Mouse (Mus musculus) midbrain, postnatal 0 days (tissue): ENCODE data around the gene Vmn2r20. TPM values are rescaled to one million over a fixed set of nuclear protein-coding genes. Genes with fewer than 3 reads are reported as not detected.

Source experiments
- ATAC-seq: fragments of 200-750 bp; cut with Nextera tagmentation; 2 replicates; pipeline ENCODE4 v1.8.0; 2017; ENCODE audit warnings: moderate number of reproducible peaks, mild to moderate bottlenecking, moderate TSS enrichment, moderate library complexity; ENCODE audit not compliant: low FRiP score
- DNase-seq: peaks from one replicate; pipeline ENCODE4 v3.0.0-alpha.2; 2015; ENCODE audit warnings: low spot score
- H3K27ac ChIP-seq: fragments of 300-500 bp; sonication (generic); 2 replicates; pipeline ENCODE4 v1.5.1; 2014; ENCODE audit warnings: low read depth, mild to moderate bottlenecking, low read length, mixed read lengths
- H3K27me3 ChIP-seq: fragments of 300-500 bp; sonication (generic); 2 replicates; pipeline ENCODE4 v1.6.1; 2014; ENCODE audit warnings: low read length, control low read depth, mixed read lengths; ENCODE audit not compliant: insufficient read depth
- H3K36me3 ChIP-seq: fragments of 300-500 bp; sonication (generic); 2 replicates; pipeline ENCODE4 v1.6.1; 2014; ENCODE audit warnings: low read length, control low read depth, mixed read lengths; ENCODE audit not compliant: insufficient read depth
- H3K4me1 ChIP-seq: fragments of 300-500 bp; sonication (generic); 2 replicates; pipeline ENCODE4 v1.6.1; 2014; ENCODE audit warnings: mild to moderate bottlenecking, control low read depth, antibody characterized with exemption, low read length, mixed read lengths; ENCODE audit not compliant: insufficient read depth
- H3K4me2 ChIP-seq: fragments of 300-500 bp; sonication (generic); 2 replicates; pipeline ENCODE4 v1.6.1; 2014; ENCODE audit warnings: low read depth, mild to moderate bottlenecking, low read length, mixed read lengths; ENCODE audit not compliant: poor library complexity, severe bottlenecking
- H3K4me3 ChIP-seq: fragments of 300-500 bp; sonication (generic); 2 replicates; pipeline ENCODE4 v1.5.1; 2014; ENCODE audit warnings: low read depth, mild to moderate bottlenecking, low read length, moderate library complexity
- H3K9ac ChIP-seq: fragments of 300-500 bp; sonication (generic); replicated peaks from 2 replicates; pipeline ENCODE4 v1.6.1; 2014; ENCODE audit warnings: mild to moderate bottlenecking, low read length, moderate library complexity, mixed read lengths; ENCODE audit not compliant: poor library complexity, severe bottlenecking
- H3K9me3 ChIP-seq: fragments of 300-500 bp; sonication (generic); 2 replicates; pipeline ENCODE4 v1.6.1; 2016; ENCODE audit warnings: low read length, control low read depth
- CTCF ChIP-seq: IDR thresholded peaks from 2 replicates; pipeline ENCODE4 v1.5.1; 2016; ENCODE audit warnings: antibody characterized with exemption, mild to moderate bottlenecking
- WGBS: fragments of 180-500 bp; shearing (Covaris S2); extraction: QIAGEN DNeasy Blood & Tissue Kit; methylation state at CpG from one replicate; pipeline ENCODE4 v1.1.7; 2014; 5-methylcytosine and 5-hydroxymethylcytosine counted together
- polyA plus RNA-seq: library from polyadenylated mRNA; unstranded; fragments of >200 nt; fragmentation: Nextera tagmentation; extraction: Ambion mirVana; gene quantifications from 2 replicates; pipeline ENCODE4 v1.2.1, GENCODE M21; 2015
- total RNA-seq: library from RNA; depleted of rRNA; stranded (reverse); fragments of >200 nt; gene quantifications from 2 replicates; pipeline ENCODE4 v1.2.3, GENCODE M21; 2014; rRNA removed

Vmn2r20 gene
- total and polyA plus RNA-seq, 2 experiments from 2014 or later, result not detected

GRCm38 (mm10) chr6:123332503-123332902 is 85.4 kb downstream of the Vmn2r20 start:
- ATAC-seq (no peak), DNase-seq (no peak)
- H3K4me3 ChIP-seq, result no peak overlapping the region
- H3K9me3 ChIP-seq, result no peaks in the 10 kb centered on the region
- 26% methylated on average over 2 of the region's 2 CpGs for WGBS
- H3K4me1 ChIP-seq, result no peaks in the 10 kb centered on the region
- H3K27ac ChIP-seq, result no peak overlapping the region
- no peaks in the 10 kb centered on the region for H3K36me3 ChIP-seq
- H3K4me2 ChIP-seq, result no peak overlapping the region
- no peak for TF ChIP-seq CTCF
- H3K9ac ChIP-seq, result no peak overlapping the region
- no peaks in the 10 kb centered on the region for H3K27me3 ChIP-seq

Other genes starting within 250 kb of the Vmn2r20 start
- not detected in 2 replicates for gene Clec4b2, start 245.2 kb downstream of the Vmn2r20 start, total RNA-seq
- gene Clec4b2, start 245.2 kb downstream of the Vmn2r20 start, polyA plus RNA-seq, result not detected in 2 replicates
- 0.24 and 1.1 TPM in 2 replicates for gene Clec4n, start 188.3 kb downstream of the Vmn2r20 start, total RNA-seq
- gene Clec4n, start 188.3 kb downstream of the Vmn2r20 start, polyA plus RNA-seq, result 0.94 and 1.2 TPM in 2 replicates
- gene Clec4d, start 156.0 kb downstream of the Vmn2r20 start, total RNA-seq, result not detected in 2 replicates
- 0.12 TPM in 1 of 2 replicates, not detected in the other for gene Clec4d, start 156.0 kb downstream of the Vmn2r20 start, polyA plus RNA-seq
- gene Clec4e, start 128.2 kb downstream of the Vmn2r20 start, total RNA-seq, result 0.16 TPM in 1 of 2 replicates, not detected in the other
- not detected in 2 replicates for gene Clec4e, start 128.2 kb downstream of the Vmn2r20 start, polyA plus RNA-seq
- gene Vmn2r19, start 109.8 kb downstream of the Vmn2r20 start, total RNA-seq, result not detected in 2 replicates
- not detected in 2 replicates for gene Vmn2r19, start 109.8 kb downstream of the Vmn2r20 start, polyA plus RNA-seq
- gene Vmn2r21, start 115.3 kb upstream of the Vmn2r20 start, total RNA-seq, result not detected in 2 replicates
- not detected in 2 replicates for gene Vmn2r21, start 115.3 kb upstream of the Vmn2r20 start, polyA plus RNA-seq
- not detected in 2 replicates for gene Vmn2r22, start 232.6 kb upstream of the Vmn2r20 start, total RNA-seq
- gene Vmn2r22, start 232.6 kb upstream of the Vmn2r20 start, polyA plus RNA-seq, result not detected in 2 replicates